Mouse (Mus musculus): Measurements from ENCODE around the gene 1700015G11Rik.

DNA sequence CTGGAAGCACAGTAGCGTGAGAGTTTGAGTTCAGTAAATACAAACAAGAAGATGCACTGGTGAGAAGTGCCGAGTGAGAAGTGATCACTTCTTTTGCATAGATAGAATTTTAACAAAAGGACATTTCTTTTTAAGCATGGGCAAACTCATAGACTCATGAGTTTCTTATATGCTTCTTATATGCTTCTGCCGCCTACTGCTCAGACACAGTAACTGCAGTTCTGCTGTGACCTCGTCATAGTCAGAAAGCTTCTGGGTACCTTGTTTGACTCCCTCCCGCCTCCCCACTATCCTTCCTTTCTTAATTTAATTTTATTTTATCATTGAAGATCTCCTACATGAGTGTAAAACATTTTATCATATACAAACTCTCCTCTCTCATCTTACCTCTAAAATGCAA is 36.3 kb downstream of the 1700015G11Rik start:
- TF ChIP-seq POLR2A (IDR thresholded peaks at IDR 0.05; ENCODE audit: insufficient read depth, low read depth, low read length) (no peak), CTCF (IDR thresholded peaks at IDR 0.05; ENCODE audit: insufficient read depth, low read depth, low read length) (no peak)

Measured in olfactory bulb, adult 2 months (tissue).